Mouse (Mus musculus) c-Kit-positive CD71-positive TER-119-positive erythroid progenitor cells, embryonic 14.5 days (primary cell): ENCODE data around the gene Tmem235.
"Not testable (repeated sequence)": the region's sequence is repeated elsewhere in the genome, so short reads cannot be mapped to it uniquely, and the experiment has no call there.

ENCODE experiments used
- DNase-seq: peaks from one replicate; pipeline ENCODE4 v3.0.0-alpha.2; 2013; ENCODE audit warnings: low spot score

Gene Tmem235

GRCm38 (mm10) chr11:117860601-117861000, at the start of gene Tmem235:
Gene Tmem235, plus strand, starts transcription at chr11:117860752.
- DNase-seq = no peak

DNA sequence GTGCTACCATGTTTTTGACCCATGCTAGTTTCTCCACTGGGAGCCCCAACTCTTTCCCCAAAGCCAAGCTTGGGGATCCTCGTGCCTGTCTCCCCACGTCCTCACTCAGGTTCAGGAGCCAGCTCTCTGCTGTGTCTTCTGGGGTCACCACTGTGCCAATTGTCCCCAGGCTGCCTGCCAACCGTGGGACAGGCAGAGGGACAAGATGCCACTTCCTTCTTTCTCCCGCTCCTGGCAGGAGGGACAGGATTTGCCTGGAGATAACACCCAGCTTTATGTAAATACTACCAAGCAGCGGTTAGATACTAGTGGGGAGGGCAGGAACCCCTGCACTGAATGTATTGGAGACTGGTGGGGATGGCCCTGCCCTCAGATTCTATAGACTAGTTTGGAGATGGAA, 46.7 kb upstream of the Tmem235 start:
- no peak for DNase-seq

DNA sequence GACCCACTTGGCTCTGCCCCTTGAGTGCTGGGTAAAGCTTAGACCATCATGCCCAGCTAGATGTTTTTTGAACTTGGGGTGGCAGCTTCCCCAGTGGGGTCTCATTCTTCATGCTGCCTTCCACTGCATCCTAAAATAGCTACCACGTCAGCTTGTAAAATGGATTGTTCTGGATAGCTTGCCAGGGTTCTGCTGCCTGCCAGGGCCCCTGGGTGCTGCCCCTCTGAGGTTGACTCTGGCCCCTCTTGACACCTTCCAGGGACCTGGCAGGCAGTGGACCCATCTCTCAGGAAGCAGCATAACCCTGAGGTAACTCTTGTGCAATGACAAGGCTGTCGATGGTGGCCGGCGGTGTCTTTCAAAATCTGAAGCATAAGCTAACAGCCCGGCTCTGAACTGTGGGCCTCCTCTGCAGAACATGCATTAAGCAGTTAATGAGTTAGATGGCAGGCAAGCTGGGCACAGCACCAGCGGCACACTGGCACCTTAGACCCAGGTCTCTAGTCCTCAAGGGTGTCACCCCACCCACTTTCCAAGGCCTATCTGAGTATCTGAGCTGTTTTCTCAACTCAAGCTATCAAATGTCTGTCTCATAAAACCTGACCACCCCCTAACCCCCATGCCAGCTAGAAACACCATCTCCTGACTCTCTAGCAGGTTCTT, 45.7 kb upstream of the Tmem235 start:
- no peak for DNase-seq

GRCm38 (mm10) chr11:117815850-117816249, 44.7 kb upstream of the Tmem235 start:
- DNase-seq = not testable (repeated sequence)

DNA sequence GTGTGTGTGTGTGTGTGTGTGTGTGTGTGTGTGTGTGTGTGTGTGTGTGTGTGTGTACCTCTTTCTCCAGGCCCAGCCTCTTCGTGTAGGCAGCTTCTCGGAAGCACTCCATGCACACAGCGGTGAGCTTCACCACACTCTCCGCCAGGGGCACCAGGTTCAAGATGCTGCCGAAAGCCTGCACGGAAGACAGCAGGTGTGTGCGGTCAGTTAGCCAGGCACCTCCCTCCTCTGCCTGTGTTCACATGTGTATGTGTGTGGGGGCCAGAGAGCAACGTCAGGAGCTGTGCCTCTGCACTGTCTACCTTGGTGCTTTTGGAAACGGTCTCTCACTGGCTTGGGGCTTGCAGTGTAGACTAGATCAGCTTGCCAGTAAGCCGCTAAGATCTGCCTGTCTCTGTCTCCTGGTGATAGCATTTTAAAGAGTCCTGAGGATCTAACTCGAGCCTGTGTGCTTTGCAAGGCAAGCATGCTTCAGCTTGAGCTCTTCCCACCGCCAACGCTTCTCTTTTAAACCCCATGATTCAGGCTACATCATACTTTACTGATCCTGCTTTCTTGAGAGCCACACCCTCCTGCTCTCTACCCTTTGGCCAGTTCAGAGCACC, 44.1 kb upstream of the Tmem235 start:
- DNase-seq = no peak

- DNase-seq = no peak
These were observed 41.5 kb upstream of the Tmem235 start for GRCm38 (mm10) chr11:117819095-117819494.

DNA sequence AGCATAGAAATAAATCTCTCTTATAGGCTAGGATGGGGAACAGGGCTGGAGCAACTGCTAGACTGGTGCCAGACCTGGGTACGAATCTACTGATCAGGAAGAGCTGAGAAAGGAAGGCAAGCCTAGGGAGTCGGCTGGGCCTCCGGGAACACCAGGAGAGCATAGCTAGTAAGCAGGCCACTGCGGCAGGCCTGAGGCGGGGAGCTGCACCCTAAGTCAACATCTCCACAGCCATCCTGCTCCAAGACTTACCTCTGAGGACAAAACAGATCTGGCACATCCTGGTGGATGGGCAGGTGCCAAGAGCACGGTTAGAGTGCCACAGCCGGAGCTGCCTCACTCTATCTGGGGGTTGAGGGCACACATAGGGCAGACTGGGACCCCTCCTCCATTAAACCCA, 40.4 kb upstream of the Tmem235 start:
- DNase-seq = no peak

DNA sequence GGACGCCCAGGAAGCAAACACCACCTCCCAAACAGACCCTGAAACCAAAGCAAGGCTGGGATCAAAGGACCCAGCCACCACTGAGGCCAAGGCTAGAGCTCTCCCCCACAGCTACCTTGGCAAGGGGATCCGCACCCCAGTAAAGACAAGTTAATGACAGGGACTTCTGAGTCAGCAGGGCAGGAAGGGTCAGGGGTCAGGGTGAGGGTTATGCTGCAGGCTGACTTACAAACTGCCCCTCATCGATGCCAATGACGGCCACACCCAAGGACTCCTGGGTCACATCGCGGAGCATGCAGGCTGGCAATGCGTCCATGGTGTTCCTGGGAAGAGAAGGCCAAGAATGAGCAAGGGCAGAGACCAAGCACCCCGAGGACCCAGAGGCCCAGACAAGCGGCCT, 38.7 kb upstream of the Tmem235 start:
- no peak for DNase-seq

GRCm38 (mm10) chr11:117822728-117823241, 37.8 kb upstream of the Tmem235 start:
- no peak for DNase-seq

DNA sequence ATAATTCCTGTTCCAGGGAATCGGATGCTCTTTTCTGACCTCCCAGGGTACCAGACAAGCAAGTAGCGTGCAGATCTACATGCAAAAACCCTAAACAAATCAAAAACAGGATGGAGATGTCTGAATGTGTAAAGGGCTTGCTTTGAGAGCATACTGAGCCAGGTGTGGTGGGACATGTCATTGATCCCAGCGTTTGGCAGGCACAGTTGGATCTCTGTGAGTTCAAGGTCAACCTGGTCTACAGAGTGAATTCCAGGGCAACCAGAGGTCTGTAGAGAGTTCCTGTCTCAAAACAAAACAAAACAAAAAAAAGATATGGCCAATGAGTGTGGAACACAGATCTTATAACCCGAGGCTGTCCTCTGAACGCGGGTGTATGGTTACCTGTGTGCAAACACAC, 37.1 kb upstream of the Tmem235 start:
- no peak for DNase-seq

DNA sequence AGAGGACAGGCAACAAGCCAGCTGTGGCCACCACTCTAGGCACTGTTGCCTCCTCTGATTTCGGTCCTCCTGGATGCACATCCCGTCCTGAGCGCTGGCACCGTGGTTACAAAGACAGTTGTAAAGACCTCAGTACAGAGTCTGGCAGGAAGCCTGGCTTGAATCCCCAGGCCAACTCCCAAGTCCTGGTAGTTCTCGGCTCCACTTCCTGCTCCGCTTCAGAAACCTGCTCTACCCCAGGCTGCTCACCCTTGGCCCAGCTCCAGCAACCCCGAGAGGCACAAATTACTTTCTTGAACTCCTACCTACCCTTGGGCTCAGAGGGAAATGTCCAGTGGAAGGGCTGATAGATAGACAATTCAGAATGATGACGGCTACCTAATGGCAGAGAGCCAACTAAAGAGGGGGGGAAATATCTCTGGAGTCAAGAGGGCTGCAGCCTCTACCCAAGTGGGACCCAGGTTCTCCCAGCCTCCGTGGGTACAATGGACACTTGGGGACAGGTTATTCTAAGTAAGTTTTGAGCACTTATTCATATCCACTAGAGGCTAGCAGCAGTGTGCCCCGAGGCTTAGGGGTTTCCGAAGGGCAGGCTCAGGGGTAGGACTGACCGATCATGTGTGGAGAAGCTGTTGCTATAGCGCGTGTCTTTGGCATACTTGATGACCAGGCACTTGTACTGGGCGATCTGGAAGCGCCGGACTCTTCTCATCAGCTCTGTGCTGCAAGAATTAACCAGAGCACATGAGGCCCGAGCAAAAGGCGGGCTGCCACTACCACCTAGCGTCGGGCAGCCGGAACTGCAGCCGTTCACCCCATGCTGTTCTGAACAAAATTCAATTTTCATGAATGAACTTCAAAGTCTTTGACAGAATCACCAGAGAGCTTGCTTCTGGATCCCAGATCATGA, 36.2 kb upstream of the Tmem235 start:
- DNase-seq = peak; percentile 79

GRCm38 (mm10) chr11:117825333-117826101, 35.0 kb upstream of the Tmem235 start, which contains the start of the genes Afmid and Tk1:
Gene Afmid, plus strand, starts transcription at chr11:117825924.
Gene Tk1, minus strand, starts transcription at chr11:117826092.
- peak; percentile 84 for DNase-seq

- no peak for DNase-seq
These were observed 34.4 kb upstream of the Tmem235 start for GRCm38 (mm10) chr11:117826164-117826563.

GRCm38 (mm10) chr11:117826916-117827315, 33.6 kb upstream of the Tmem235 start:
- no peak for DNase-seq

GRCm38 (mm10) chr11:117827386-117827785, 33.2 kb upstream of the Tmem235 start:
- no peak for DNase-seq

- DNase-seq = no peak
These were observed 32.2 kb upstream of the Tmem235 start for GRCm38 (mm10) chr11:117828149-117828887.

DNA sequence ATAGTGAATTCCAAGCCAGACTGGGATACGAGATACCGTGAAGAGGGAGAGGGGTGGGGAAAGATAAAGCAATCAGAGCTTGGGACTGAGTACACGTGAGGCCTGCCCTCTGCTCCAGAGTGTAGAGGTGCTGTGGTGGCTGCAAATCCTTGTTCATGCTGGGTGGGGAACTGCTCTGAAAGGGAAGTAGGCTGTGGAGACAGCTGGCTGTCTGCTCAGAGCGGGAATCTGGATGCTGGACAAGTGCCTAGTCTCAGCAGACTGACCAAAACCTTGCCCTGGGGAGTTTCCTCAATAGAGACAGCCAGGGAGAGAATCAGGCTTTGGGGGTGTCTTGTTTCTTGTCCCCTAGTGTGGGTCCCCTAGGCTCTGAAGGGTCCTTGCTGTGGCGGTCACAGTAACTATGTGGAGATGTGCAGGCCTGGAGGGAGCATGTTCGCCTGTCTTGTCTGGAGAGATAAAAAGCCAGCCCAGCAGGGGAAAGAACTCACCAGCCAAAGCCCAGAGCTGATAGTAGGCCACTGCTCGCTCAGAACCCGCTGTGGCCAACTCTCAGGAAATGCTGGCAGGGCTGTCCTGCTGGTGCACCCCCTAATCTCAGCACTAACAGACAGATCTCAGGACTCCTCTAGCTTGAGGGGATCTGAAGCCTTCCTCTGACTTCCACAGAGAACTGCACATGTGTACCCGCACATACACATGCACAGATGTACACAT, 31.5 kb upstream of the Tmem235 start:
- DNase-seq = no peak

DNA sequence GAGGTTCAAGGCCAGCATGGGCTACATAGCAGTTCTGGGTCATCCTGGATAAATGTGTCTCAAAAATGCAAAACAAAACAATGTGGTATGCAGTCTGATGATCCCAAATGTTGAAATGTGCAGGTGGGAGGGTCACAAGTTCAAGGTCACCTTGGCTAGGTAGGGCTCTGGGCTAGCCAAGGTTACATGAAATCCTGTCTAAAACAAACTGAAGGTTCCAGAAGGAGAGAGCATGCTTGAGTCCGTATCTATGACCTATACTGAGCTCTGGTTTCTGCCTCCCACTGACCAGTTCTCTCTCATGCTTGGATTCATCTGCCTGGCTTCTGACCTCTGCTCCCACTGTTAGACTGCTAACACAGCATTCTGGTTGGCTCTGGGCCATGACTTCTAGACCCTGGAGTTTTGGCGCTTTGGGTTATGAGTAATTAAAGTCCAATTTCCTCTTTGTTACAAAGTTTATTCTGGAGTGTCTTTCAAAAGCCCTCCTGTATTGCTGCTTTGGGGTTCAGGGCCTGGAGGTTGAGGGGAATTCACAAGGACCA, 30.8 kb upstream of the Tmem235 start:
- DNase-seq = no peak

DNA sequence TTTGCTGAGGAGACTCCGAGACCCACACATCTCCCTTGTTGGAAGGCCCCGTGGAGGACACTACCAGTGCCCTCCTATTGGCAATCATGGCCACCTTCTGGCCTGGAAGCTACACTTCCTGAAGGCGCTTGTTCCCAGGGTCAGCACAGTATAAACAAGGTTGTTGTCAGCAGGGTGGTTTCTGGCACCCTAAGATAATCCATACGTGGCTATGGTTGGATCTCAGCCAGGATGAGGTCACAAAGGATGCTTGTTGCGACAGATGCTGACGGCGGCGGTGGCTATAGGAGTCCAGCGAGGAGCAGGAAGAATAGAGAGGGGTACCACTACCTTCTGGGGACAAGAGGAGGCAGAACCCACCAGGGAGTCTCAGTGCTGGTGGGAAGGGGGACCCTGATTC, 30.2 kb upstream of the Tmem235 start:
- DNase-seq = no peak
